Mouse (Mus musculus) layer of hippocampus, postnatal 14 days (tissue): Measurements from ENCODE around the gene Bcl11a. TPM values are rescaled to one million over a fixed set of nuclear protein-coding genes. Genes with fewer than 3 reads are reported as not detected.

Experiments used
- DNase-seq, 2 experiments: peaks; one replicate each; pipeline ENCODE4 v3.0.0; 2021 to 2022; ENCODE audit warnings: low spot score in 2 of 2, mixed read lengths in 1 of 2
- total RNA-seq, 2 experiments: library from RNA; stranded (reverse); gene quantifications; 2 replicates each; pipeline ENCODE4 v1.2.3; 2021

The Bcl11a gene
- total RNA-seq, 2 experiments from 2014 or later, result 125 to 127 TPM

DNA sequence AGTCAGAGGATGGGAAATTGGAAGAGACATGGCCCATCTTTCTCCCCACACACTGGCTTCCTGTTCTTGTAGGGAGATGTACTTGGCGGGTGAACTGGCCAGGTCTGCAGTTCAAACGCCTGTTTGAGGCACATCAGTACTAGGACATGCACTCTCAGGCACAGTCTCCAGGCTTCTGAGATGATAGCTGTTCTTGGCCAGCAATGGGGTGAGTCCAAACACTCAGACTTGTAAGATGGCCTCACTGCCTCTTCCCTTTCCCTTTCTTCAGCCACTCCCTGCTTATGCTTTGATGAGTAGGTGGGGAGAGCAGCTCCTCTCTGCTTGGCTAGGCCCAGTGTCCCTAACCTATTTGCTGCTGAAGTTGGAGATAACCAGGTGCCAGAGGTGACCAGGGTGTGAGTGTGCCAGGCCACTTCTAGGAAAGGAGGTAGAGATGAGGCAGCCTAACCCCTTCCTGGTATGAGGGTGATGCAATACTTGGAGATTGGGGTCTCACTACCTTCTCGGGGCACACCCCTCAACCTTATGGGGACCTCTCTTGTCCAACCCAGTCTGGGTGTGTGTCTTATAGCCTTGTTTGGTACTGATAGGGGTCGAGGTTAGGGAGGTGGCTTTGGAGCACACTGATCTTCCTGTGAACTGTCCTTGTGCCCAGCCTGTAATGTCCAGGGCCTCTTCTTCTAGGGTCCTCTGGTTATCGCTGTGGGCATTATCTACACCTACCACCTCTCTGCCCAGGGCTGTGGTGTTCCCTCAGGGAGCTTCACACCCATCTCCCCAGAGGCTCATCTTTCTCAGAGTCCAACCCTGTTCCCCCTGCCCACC lies 51.7 kb downstream of the Bcl11a start:
- no peak for DNase-seq

DNA sequence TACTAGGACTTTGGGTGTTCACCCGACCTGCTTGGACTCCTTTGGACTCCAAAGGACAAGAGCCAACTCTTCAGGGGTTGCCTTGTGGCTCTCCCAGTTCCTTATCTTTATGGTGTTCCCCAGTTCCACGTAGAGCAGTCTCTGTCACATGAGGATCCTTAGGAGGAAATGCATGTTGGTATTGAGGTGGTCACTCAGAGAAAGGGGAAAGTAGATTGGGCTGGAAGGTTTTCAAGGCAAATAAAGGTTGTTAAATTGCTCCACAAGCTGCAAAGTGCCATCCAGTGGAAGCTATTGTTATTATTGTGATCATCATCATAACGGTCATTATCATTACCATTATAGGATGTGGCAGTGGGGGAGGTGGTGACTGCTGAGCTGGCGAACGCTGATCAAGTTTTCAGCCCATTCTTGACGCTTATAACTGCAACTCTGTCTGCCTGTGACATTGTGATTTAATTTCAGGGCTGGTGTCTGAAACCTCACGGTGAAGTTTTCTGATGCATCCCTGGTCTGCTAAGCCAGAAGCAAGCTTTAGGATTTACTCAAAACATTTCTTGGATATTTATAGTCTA lies 52.4 kb downstream of the Bcl11a start:
- no peak for DNase-seq

DNA sequence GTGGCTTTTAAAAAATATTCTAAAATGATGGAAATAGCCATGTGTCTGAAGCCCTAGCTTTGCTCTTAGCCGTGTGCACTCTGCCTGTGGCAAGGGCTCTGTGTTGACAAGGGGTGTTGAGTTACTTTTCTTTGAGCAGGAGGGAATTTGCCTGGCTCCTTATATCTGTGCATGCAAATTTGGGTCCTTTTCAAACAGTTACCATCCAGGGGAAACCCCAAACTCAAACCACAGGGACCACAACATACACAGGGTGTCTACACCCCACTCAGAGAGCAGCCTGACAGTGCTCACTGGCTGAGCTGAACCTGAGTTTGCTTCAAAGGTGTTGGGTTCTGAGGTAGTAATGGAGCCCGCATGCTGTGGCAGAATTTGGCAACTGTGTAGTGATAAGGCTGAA lies 54.0 kb downstream of the Bcl11a start:
- no peak for DNase-seq

DNA sequence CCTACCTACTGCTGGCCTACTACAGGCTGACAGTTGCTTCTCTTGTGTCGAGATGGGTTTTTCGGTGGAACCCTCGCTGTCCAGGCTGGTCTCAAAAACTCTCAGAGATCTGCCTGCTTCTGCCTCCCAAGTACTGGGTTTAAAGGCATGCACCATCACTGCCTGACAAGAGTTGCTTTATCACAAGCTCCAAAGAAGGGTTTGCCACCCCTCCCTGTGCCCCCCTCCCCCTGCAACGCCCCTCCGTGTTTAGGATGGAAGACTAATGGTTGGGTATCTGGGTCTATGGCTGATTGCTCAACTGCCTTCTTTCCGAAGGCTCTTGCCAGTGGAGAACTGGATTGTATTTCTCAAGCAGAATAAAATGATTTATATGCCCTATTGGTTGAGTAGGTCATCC lies 54.5 kb downstream of the Bcl11a start:
- DNase-seq, result no peak

DNA sequence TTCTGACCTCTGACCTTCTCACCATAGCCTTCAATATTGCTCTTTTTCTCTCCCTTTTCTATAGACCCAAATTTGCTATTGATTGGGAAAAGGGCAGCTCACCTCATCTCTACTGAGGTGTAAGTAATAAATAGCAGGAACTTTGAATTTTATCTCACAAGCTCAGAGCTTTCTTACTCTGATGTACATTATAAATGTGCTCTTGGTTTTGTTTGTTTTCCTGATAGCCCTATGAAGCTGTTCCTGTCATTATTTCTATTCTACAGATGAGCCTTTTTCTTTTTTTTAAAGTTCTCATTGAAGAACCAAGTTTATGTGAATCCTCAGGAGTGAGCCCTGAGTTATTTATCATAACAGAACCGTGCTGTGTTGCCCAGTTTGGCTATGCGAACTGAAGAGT lies 55.0 kb downstream of the Bcl11a start:
- DNase-seq, result no peak

DNA sequence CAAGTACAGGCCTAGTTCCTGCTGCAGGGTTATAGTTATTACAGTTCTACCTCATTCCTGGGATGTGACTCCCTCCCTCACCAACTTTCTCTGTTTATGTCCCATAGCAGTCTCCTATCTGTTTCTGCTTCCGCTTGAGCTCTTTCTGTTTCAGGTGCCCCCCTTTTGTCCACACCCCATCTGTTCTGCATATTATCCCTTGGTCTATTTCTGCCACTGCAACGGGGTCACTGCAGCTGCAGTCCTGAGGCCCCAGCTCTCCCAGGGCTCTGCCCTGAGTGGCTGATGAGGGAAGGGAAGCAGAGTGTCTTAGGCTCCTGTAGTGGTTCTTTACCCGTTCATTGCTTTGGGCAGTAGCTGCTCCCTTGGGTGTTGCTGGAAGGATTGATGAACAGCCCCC lies 55.6 kb downstream of the Bcl11a start:
- no peak for DNase-seq

DNA sequence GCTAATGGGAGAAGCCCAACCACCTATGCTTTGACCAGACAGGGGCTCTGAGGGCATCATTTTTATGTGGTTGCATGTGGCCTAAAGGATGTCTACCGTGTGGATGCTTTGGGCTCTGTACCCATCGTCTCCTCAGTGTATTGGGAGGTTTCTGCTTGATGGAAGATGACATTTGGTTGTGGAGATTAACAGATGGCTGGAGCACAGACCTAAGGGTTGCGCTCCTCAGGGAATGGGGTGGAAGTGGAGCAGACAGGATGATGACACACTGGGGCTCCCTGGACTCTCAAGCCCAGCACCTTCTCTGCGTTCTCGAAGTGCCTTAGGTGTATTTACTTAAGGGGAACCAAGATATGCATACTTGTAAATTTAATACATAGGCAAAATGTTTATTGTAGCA lies 56.1 kb downstream of the Bcl11a start:
- DNase-seq, result no peak

DNA sequence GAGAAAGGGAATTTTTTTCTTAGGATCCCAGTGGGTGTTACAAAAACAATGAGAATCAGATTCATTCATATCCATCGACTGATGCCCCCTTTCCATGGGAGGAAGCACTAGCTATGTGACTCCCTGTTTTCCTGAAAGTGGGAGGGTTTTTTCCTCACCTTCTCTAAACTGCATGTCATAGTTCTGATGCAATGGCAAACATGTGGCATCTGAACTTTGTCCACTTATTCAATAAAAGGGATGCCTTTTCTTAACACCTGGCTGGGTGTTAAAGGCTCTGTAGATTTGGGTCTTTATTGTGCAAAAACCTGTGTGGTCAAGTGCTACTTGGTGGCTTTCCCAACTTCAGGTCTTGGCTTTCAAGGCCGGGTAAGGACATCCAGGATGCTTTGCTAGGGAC lies 57.4 kb downstream of the Bcl11a start:
- no peak for DNase-seq

DNA sequence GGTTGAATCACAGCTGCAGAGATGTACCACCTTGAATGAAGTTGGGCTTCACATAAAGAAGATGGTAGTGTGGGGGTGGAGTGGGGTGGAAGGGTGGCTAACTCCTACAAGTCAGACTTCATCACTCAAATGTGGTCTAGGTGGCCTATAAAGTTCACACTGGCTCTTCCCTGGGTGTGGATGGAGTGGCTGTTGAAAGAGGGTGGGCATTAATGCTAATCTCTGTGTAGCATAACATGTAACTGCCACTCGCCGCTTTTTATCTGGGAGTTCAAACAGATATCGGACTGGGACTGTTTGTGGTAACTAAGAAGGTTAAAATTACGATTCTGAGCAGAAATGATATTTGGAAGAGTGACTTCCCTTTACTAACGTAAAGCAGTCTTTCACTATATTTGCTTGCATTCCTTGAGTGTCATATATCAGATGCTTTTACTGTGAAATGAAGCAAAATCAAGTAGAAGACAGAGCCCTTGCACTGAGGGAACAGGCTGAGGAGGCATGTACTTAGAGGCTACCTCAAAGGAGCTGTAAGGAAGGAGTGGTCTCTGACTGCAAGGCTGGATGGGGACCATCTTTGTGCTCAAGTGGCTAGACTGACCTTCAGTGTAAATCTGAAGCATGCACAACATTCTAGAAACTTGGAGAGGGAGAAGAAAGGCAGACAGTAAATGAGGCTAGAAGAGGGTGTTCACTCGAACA lies 58.4 kb downstream of the Bcl11a start:
- DNase-seq, result no peak

DNA sequence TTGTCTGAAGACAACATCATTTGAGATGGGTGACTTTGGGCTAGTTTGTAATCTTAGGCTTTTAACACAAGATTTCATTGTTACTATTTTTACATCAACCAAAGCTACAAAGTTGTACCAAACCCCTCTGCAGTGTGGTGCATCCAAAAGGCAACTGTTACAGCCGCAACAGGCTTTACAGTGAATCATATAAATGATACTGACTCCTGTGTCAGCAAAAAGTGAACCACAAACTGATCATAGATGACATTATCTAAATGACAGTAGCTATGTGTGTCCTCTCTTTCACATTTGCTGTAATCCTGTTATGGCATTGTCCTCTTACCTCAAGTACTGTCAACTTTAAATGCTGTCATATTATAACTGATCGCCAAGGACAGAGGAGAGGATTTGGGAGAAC lies 60.0 kb downstream of the Bcl11a start:
- DNase-seq, result no peak

DNA sequence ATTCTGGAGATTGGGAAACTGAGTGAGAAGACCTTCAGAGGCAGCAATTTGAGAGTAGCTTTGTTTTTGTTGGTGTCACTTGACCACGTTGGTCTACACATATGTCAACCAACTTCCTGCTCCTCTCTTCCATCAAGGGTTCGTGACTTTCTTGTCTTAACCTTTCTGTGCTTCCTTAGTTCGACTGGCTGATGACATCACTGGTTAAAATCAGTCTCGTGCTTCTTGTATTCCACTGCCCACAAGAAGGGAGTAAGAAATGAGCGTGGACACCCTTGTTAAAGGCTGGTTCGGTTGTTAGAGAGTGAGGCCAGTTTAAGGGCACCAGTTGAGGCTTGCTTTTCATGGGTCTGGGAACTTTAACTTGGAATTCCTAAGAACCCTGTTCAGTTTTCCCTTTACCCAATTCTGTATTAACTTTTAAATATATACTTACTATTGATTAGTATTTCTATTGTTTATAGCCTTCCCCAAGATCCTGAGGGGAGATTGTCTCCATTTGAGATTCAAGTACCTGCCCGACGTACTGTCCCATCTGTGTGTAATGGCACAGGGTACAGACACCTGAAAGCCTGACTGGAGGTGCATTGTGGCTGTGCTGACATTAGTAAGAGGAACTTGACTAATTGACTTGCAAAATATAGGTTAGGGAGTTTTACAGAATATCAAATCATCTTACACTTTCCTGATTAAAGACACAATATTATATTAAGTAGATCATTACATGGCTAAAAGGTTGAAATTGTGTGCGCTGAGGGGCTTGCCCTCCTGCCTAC lies 60.9 kb downstream of the Bcl11a start:
- no peak for DNase-seq

DNA sequence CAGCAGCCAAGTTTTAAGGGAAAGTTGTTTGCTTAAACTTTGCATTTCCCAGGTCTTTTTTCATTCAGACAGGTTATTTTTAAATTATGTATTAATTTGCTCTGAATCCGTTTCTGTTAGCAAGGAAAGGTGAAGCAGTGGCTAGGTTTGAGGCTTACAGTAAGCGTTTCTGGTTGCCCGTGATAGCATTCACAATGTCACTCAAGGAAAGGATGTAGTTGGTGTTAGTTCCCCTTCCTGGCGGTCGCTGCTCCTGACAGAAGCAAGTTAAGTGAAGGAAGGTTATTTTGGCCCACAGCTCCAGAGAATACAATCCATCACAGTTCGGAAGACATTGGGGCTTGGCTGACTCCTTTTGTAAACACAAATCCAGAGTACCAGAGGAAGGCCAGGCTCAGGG lies 61.6 kb downstream of the Bcl11a start:
- DNase-seq, result no peak

DNA sequence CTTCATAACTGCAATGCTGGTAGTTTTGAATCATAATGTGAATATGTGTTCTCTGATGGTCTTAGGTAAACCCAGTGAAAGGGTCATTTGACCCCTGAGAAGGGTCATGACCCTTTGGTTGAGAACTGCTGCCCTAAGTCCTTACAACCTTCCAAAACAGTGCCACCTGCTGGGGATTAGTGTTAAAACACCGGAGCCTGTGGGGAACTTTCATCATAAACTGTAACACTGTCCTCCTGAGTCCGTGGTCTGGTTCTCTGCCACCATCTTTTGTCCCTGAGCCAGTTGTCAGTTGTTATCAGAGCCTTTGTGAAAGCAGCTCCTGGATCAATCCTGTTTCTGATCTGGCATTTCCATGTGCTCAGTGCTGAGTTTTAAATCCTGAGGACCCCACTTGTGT lies 62.1 kb downstream of the Bcl11a start:
- no peak for DNase-seq

DNA sequence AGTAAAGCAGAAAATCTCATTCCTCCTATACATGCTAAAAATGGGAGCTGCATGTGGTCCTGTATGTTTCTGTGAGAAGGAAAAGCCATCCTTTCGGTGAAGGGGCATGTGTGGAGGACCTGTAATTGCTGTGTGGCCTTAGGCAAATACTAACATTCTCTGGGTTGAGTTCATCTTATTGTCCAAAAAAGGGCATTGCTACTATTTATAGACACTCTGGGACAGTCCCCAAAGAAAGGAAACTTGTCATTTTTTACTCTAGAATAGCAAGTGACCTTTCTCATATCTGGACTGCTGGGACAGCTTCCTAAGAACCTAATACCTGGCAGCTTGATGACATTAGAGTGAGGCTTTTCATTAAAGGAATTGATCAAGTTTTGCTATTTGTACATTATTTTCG lies 63.1 kb downstream of the Bcl11a start:
- no peak for DNase-seq

DNA sequence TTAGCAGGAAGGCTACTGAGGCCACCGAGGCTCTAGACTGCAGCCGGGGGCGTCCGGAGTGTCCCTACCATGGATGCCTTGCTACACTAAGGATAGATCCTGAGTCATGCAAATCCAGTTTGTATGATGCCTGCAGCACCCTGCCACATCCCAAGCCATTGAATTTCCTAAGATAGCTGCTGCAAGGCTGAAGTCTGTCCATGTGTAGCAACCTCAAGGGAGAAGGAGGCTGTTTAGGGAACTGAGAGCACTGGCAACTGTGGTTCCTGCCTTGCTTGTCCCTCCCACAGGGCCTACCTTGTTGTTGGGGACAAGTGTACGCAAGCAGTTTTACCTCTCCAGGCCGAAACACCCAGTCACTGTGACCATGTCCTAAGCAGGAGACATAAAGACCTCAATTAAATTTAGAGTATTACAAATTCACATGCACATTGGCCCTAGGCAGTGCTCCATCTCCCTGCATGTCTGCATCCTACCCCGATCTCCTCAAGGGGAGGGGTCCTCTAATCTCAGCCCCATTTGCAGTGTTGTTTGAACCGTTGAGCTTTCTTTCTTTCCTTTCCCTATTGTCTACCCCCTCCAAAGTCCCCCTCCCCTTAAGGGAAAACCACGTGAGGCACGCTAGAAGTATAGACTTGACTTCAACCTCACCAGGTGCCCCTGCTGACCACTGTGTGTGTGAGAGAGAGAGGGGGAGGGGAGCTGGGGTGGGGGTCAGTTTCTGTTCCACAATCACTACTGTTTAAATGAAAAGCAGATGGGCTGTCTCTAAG lies 63.8 kb downstream of the Bcl11a start:
- DNase-seq, result no peak

DNA sequence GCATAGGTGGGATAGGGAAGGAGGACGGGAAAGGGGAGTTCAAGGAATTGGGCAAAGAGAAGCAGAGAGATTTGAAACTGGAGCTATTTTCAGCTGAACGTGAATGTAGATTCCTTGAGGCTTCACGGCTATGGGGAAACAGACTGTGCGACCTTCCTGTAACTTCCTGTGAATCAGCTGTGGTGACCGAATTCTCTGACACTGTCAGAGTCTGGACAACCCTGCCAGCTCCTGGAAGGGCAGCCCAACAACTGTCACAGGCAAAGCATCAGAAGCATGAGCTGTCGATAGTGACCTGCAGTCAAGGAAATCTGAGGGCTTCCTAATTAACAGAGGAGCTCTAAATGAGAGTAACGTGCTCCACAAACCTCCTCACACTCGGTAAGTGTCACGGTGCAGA lies 64.5 kb downstream of the Bcl11a start:
- no peak for DNase-seq

DNA sequence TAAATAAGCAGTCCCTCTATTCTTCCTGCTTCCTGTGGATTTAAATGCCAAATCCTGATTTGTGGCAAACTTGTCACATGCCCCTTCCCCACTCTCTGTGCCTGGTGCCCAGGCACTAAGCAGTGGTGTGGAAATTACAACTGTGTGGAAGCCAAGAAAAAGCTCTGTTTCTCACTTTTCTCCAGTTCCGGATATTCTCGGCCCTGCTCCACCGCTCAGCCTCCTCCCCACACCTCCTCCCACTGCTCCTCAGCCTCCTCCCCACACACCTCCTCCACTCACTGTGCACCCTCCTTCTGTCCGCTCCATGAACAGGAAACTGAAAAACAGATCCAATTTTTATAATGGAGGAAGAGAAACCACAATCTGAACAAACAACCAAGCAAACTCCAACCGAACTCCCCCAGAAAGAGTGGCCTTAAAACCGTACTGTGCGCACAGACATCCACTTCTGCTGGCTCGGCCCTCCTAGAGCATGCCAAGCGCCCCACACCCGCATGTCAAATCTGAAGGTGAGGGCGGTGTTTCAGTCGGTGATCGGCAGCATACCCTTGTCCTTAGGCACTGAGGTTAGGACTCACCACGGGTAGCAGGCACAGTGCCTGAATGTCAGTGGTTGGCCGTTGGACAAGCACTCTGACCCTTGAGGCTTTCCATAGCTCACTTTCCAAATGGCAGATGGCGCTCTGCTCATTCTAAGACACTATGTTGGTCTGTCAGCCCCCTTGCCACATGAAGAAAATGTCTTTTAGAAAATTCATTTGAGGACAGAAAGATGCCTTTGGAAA lies 66.5 kb downstream of the Bcl11a start:
- DNase-seq, result peak in 1 of 2 experiments; percentile 74

DNA sequence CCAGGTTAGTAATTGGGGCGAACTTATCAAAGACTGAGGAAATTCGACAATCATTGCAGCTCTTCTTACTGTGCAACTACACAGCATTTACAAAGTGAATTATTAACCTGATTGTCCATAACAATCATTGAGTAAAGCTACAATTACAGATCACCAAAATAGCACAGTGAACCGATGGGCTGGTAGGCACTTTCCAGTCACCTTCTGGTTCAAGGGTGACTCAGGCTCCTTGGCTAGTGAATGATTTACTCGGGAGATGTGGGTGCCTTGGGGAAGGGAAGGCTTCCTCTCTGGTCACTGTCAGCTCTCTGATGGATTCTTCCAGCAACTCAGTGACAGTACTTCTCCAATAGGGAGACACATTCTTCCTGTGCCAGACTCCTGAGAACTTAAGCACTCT lies 68.2 kb downstream of the Bcl11a start:
- no peak for DNase-seq

DNA sequence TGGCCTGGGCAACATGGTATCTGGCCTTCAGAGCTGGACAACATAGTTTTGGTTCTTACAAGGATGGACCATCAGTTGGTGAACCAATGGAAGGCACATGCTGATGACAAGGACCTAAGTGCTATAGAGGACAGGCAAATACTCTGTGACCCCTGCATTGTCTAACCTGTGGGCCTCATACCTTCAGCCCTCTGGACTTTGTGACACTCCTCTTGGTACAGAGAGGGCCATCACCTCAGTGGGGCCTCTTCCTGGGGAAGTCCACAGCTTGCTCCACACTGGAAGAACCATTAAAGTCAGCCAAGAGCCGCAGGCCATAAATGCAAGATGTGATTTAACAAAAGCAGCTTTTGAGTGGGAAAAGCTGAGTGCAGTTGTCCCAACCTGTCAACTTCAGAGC lies 68.6 kb downstream of the Bcl11a start:
- no peak for DNase-seq

DNA sequence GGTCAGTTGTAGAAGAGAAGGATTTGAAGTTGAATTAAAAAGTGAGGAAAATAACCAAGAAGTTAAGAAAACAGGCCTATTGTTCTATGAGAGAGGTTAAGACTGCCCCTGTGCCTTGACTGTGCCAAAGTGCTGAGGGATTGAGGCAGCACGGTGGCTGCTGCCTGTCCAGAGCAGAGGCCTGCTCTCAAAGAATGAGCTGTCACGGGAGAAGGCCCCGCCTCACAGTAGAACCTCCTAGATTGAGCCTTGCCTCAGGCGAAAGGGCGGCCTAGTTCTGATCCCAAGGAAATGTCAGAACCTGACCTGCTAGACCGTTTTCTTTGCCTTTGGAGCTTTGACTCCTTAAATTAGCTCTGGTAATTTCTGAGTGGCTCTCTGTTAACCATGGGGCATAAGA lies 69.8 kb downstream of the Bcl11a start:
- DNase-seq, result no peak
